Mouse (Mus musculus) embryonic facial prominence, embryonic 11.5 days (tissue): ENCODE measurements around the gene Rgs10. TPM values are rescaled to one million over a fixed set of nuclear protein-coding genes. Genes with fewer than 3 reads are reported as not detected.

ENCODE experiments used
- ATAC-seq: fragments of 200-750 bp; cut with Nextera tagmentation; replicated peaks from 2 replicates; pipeline ENCODE4 v1.8.0; 2017; ENCODE audit warnings: low read depth; ENCODE audit not compliant: insufficient number of reproducible peaks, low FRiP score, low TSS enrichment
- DNase-seq: peaks from one replicate; pipeline ENCODE4 v3.0.0-alpha.2; 2015; ENCODE audit warnings: low spot score
- H3K27ac ChIP-seq: fragments of 300-500 bp; sonication (generic); replicated peaks from 2 replicates; pipeline ENCODE4 v1.5.1; 2014; ENCODE audit warnings: mild to moderate bottlenecking, low read depth, low read length, control low read depth
- H3K27me3 ChIP-seq: fragments of 300-500 bp; sonication (generic); 2 replicates; pipeline ENCODE4 v1.6.1; 2014; ENCODE audit warnings: mild to moderate bottlenecking, low read length, moderate library complexity, mixed read lengths; ENCODE audit not compliant: control insufficient read depth, insufficient read depth
- H3K36me3 ChIP-seq: fragments of 300-500 bp; sonication (generic); replicated peaks from 2 replicates; pipeline ENCODE4 v1.6.1; 2014; ENCODE audit warnings: low read depth, mild to moderate bottlenecking, low read length, moderate library complexity, mixed read lengths; ENCODE audit not compliant: control insufficient read depth, insufficient read depth
- H3K4me1 ChIP-seq: fragments of 300-500 bp; sonication (generic); 2 replicates; pipeline ENCODE4 v1.6.1; 2014; ENCODE audit warnings: low read length, mixed read lengths; ENCODE audit not compliant: control insufficient read depth, insufficient read depth
- H3K4me2 ChIP-seq: fragments of 300-500 bp; sonication (generic); 2 replicates; pipeline ENCODE4 v1.6.1; 2014; ENCODE audit warnings: low read depth, mild to moderate bottlenecking, control low read depth, low read length, moderate library complexity
- H3K4me3 ChIP-seq: fragments of 300-500 bp; sonication (generic); 2 replicates; pipeline ENCODE4 v1.5.1; 2014; ENCODE audit warnings: low read depth, low read length, control low read depth
- H3K9ac ChIP-seq: fragments of 300-500 bp; sonication (generic); replicated peaks from 2 replicates; pipeline ENCODE4 v1.6.1; 2014; ENCODE audit warnings: mild to moderate bottlenecking, control low read depth, low read length
- H3K9me3 ChIP-seq: fragments of 300-500 bp; sonication (generic); replicated peaks from 2 replicates; pipeline ENCODE4 v1.6.1; 2016; ENCODE audit warnings: mild to moderate bottlenecking, low read length, inconsistent platforms, mixed read lengths; ENCODE audit not compliant: control insufficient read depth
- WGBS: fragments of 180-500 bp; shearing (Covaris S2); extraction: QIAGEN DNeasy Blood & Tissue Kit; methylation state at CpG from one replicate; pipeline ENCODE4 v1.1.7; 2014; 5-methylcytosine and 5-hydroxymethylcytosine counted together
- polyA plus RNA-seq: library from polyadenylated mRNA; unstranded; fragments of >200 nt; fragmentation: Nextera tagmentation; extraction: Ambion mirVana; gene quantifications from 2 replicates; pipeline ENCODE4 v1.2.1, GENCODE M21; 2014

Rgs10 gene
- polyA plus RNA-seq, 1 experiment from 2014 or later = 16.7 TPM

- Histone ChIP-seq H3K27ac (no peak overlapping the region), H3K36me3 (no peaks in the 10 kb centered on the region; the same call in 1 of the 2 replicates), H3K4me1 (no peaks in the 10 kb centered on the region), H3K9me3 (no peaks in the 10 kb centered on the region), H3K9ac (no peak overlapping the region), H3K27me3 (no peaks in the 10 kb centered on the region), H3K4me3 (no peak overlapping the region), H3K4me2 (no peak overlapping the region)
- ATAC-seq (no peak), DNase-seq (no peak)
- 79% methylated on average over 1 of the region's 1 CpGs for WGBS
Observed at GRCm38 (mm10) chr7:128452731-128453130, 34.2 kb upstream of the Rgs10 start.

- DNase-seq = no peak
- H3K36me3 ChIP-seq = peaks cover 5% of the 10 kb centered on the region
- WGBS = 89% methylated on average over 2 of the region's 2 CpGs
- H3K9me3 ChIP-seq = no peaks in the 10 kb centered on the region
- H3K9ac ChIP-seq = no peak overlapping the region
- no peaks in the 10 kb centered on the region for H3K27me3 ChIP-seq
- no peak overlapping the region for H3K4me3 ChIP-seq
- no peaks in the 10 kb centered on the region for H3K4me1 ChIP-seq
- H3K4me2 ChIP-seq = no peak overlapping the region
- no peak for ATAC-seq
- H3K27ac ChIP-seq = no peak overlapping the region
Observed at GRCm38 (mm10) chr7:128440584-128440983, 22.0 kb upstream of the Rgs10 start.

GRCm38 (mm10) chr7:128439251-128439650 is 20.7 kb upstream of the Rgs10 start:
- Histone ChIP-seq H3K4me2 (no peak overlapping the region), H3K36me3 (peaks cover 5% of the 10 kb centered on the region), H3K27me3 (no peaks in the 10 kb centered on the region), H3K9ac (no peak overlapping the region), H3K27ac (no peak overlapping the region), H3K4me3 (no peak overlapping the region), H3K9me3 (no peaks in the 10 kb centered on the region), H3K4me1 (no peaks in the 10 kb centered on the region)
- DNase-seq (no peak), ATAC-seq (no peak)
- 91% methylated on average over 6 of the region's 6 CpGs for WGBS

- DNase-seq = no peak
- Histone ChIP-seq H3K27me3 (no peaks in the 10 kb centered on the region), H3K4me1 (no peaks in the 10 kb centered on the region), H3K9ac (no peak overlapping the region), H3K27ac (no peak overlapping the region), H3K4me2 (no peak overlapping the region), H3K36me3 (peaks cover 3% of the 10 kb centered on the region), H3K9me3 (no peaks in the 10 kb centered on the region), H3K4me3 (no peak overlapping the region)
- ATAC-seq = no peak
Observed at GRCm38 (mm10) chr7:128438131-128438530, 19.6 kb upstream of the Rgs10 start.

- no peak overlapping the region for H3K9ac ChIP-seq
- 56% methylated on average over 1 of the region's 1 CpGs for WGBS
Observed at GRCm38 (mm10) chr7:128433213-128433612, 14.7 kb upstream of the Rgs10 start.

GRCm38 (mm10) chr7:128432574-128432973 is 14.0 kb upstream of the Rgs10 start:
- ATAC-seq = no peak
- Histone ChIP-seq H3K4me3 (no peak overlapping the region), H3K27me3 (no peaks in the 10 kb centered on the region), H3K36me3 (no peaks in the 10 kb centered on the region), H3K4me2 (no peak overlapping the region), H3K9ac (no peak overlapping the region), H3K27ac (no peak overlapping the region), H3K9me3 (no peaks in the 10 kb centered on the region), H3K4me1 (no peaks in the 10 kb centered on the region)
- DNase-seq = no peak
- 71% methylated on average over 10 of the region's 10 CpGs for WGBS

More at GRCm38 (mm10) chr7:128433213-128433612, 14.7 kb upstream of the Rgs10 start:
- no peaks in the 10 kb centered on the region for H3K36me3 ChIP-seq
- no peak overlapping the region for H3K4me3 ChIP-seq
- no peak overlapping the region for H3K4me2 ChIP-seq
- no peaks in the 10 kb centered on the region for H3K9me3 ChIP-seq
- ATAC-seq = no peak
- DNase-seq = no peak
- H3K27me3 ChIP-seq = no peaks in the 10 kb centered on the region
- no peak overlapping the region for H3K27ac ChIP-seq
- no peaks in the 10 kb centered on the region for H3K4me1 ChIP-seq

GRCm38 (mm10) chr7:128422491-128422890 is 3.9 kb upstream of the Rgs10 start:
- Histone ChIP-seq H3K27ac (no peak overlapping the region), H3K4me1 (no peaks in the 10 kb centered on the region), H3K9ac (no peak overlapping the region), H3K36me3 (no peaks in the 10 kb centered on the region), H3K4me3 (no peak overlapping the region), H3K4me2 (no peak overlapping the region), H3K27me3 (peaks cover 28% of the 10 kb centered on the region), H3K9me3 (no peaks in the 10 kb centered on the region)
- DNase-seq = no peak
- 82% methylated on average over 3 of the region's 3 CpGs for WGBS
- ATAC-seq = no peak

GRCm38 (mm10) chr7:128421701-128422100 is 3.1 kb upstream of the Rgs10 start:
- Histone ChIP-seq H3K27me3 (peaks cover 33% of the 10 kb centered on the region), H3K36me3 (no peaks in the 10 kb centered on the region)
- WGBS = 79% methylated on average over 7 of the region's 7 CpGs

More at GRCm38 (mm10) chr7:128421701-128422100, 3.1 kb upstream of the Rgs10 start:
- Histone ChIP-seq H3K4me2 (no peak overlapping the region), H3K9ac (no peak overlapping the region), H3K27ac (no peak overlapping the region), H3K4me3 (no peak overlapping the region), H3K9me3 (no peaks in the 10 kb centered on the region), H3K4me1 (no peaks in the 10 kb centered on the region)
- ATAC-seq (no peak), DNase-seq (no peak)
